Mouse (Mus musculus) embryonic facial prominence, embryonic 10.5 days (tissue): ENCODE data around the gene Tfcp2. TPM values are rescaled to one million over a fixed set of nuclear protein-coding genes. Genes with fewer than 3 reads are reported as not detected.
"Not testable (repeated sequence)": the region's sequence is repeated elsewhere in the genome, so short reads cannot be mapped to it uniquely, and the experiment has no call there.

Source experiments
- DNase-seq: peaks from one replicate; pipeline ENCODE4 v3.0.0-alpha.2; 2017; ENCODE audit warnings: low spot score
- H3K27ac ChIP-seq: fragments of 300-500 bp; sonication (generic); replicated peaks from 2 replicates; pipeline ENCODE4 v1.5.1; 2016; ENCODE audit warnings: mild to moderate bottlenecking
- H3K27me3 ChIP-seq: fragments of 300-500 bp; sonication (generic); replicated peaks from 2 replicates; pipeline ENCODE4 v1.6.1; 2016; ENCODE audit warnings: low read depth, mild to moderate bottlenecking; ENCODE audit not compliant: poor library complexity, severe bottlenecking
- H3K36me3 ChIP-seq: fragments of 300-500 bp; sonication (generic); replicated peaks from 2 replicates; pipeline ENCODE4 v1.6.1; 2016; ENCODE audit warnings: mild to moderate bottlenecking, moderate library complexity
- H3K4me1 ChIP-seq: fragments of 300-500 bp; sonication (generic); 2 replicates; pipeline ENCODE4 v1.6.1; 2016
- H3K4me3 ChIP-seq: fragments of 300-500 bp; sonication (generic); 2 replicates; pipeline ENCODE4 v1.5.1; 2016; ENCODE audit warnings: mild to moderate bottlenecking, moderate library complexity
- H3K9me3 ChIP-seq: fragments of 300-500 bp; sonication (generic); 2 replicates; pipeline ENCODE4 v1.6.1; 2016; ENCODE audit warnings: mild to moderate bottlenecking
- WGBS: fragments of 180-500 bp; shearing (Covaris S2); methylation state at CpG from one replicate; pipeline ENCODE4 v1.1.7; 2016; 5-methylcytosine and 5-hydroxymethylcytosine counted together
- polyA plus RNA-seq: library from polyadenylated mRNA; unstranded; fragments of >200 nt; fragmentation: Nextera tagmentation; extraction: Ambion mirVana; gene quantifications from 2 replicates; pipeline ENCODE4 v1.2.1, GENCODE M21; 2016

Tfcp2 gene
- polyA plus RNA-seq, 1 experiment from 2014 or later, result 38.2 TPM

GRCm38 (mm10) chr15:100499506-100499905, 52.3 kb downstream of the Tfcp2 start:
- not testable (repeated sequence) for H3K4me3 ChIP-seq, H3K9me3 ChIP-seq, DNase-seq, H3K4me1 ChIP-seq, H3K27ac ChIP-seq, H3K27me3 ChIP-seq
- H3K36me3 ChIP-seq, result peaks cover 17% of the 10 kb centered on the region
- 90% methylated on average over 8 of the region's 8 CpGs for WGBS

GRCm38 (mm10) chr15:100495102-100495501, 56.7 kb downstream of the Tfcp2 start, which contains the start of gene Csrnp2:
Gene Csrnp2, minus strand, starts transcription at chr15:100495488.
- Histone ChIP-seq H3K27me3 (no peaks in the 10 kb centered on the region), H3K27ac (peak within 1 kb of the TSS; percentile 98), H3K4me3 (peak within 1 kb of the TSS; percentile 84), H3K36me3 (no peaks in the 10 kb centered on the region; the same call in 1 of the 2 replicates), H3K4me1 (peaks cover 42% of the 10 kb centered on the region), H3K9me3 (no peaks in the 10 kb centered on the region)
- 0% methylated on average over 40 of the region's 40 CpGs for WGBS
- DNase-seq, result peak; percentile 97

- Histone ChIP-seq H3K27me3 (no peaks in the 10 kb centered on the region), H3K4me1 (peaks cover 46% of the 10 kb centered on the region), H3K9me3 (no peaks in the 10 kb centered on the region), H3K36me3 (peaks cover 2% of the 10 kb centered on the region), H3K27ac (peak overlapping the region; percentile 98), H3K4me3 (peak overlapping the region; percentile 84)
- DNase-seq, result no peak
- WGBS, result under 1% methylated on average over 29 of the region's 29 CpGs
Measured at GRCm38 (mm10) chr15:100494647-100495046, 57.2 kb downstream of the Tfcp2 start.

GRCm38 (mm10) chr15:100491966-100492365, 59.8 kb downstream of the Tfcp2 start:
- no peaks in the 10 kb centered on the region for H3K27me3 ChIP-seq
- no peak for DNase-seq
- H3K4me3 ChIP-seq, result no peak overlapping the region
- peaks cover 61% of the 10 kb centered on the region for H3K4me1 ChIP-seq
- H3K36me3 ChIP-seq, result peaks cover 29% of the 10 kb centered on the region
- H3K27ac ChIP-seq, result no peak overlapping the region
- no peaks in the 10 kb centered on the region for H3K9me3 ChIP-seq
- WGBS, result 91% methylated on average over 9 of the region's 9 CpGs

GRCm38 (mm10) chr15:100489263-100489662, 62.5 kb downstream of the Tfcp2 start:
- DNase-seq, result no peak
- H3K27ac ChIP-seq, result no peak overlapping the region; the same call in 1 of the 2 replicates
- H3K9me3 ChIP-seq, result no peaks in the 10 kb centered on the region
- no peaks in the 10 kb centered on the region for H3K27me3 ChIP-seq
- H3K4me3 ChIP-seq, result no peak overlapping the region
- 88% methylated on average over 15 of the region's 15 CpGs for WGBS
- peaks cover 56% of the 10 kb centered on the region for H3K36me3 ChIP-seq
- H3K4me1 ChIP-seq, result peaks cover 74% of the 10 kb centered on the region

GRCm38 (mm10) chr15:100488297-100488696, 63.5 kb downstream of the Tfcp2 start:
- peaks cover 64% of the 10 kb centered on the region for H3K4me1 ChIP-seq
- H3K27me3 ChIP-seq, H3K4me3 ChIP-seq, H3K27ac ChIP-seq, H3K9me3 ChIP-seq, DNase-seq: not testable (repeated sequence)
- peaks cover 66% of the 10 kb centered on the region for H3K36me3 ChIP-seq
- 88% methylated on average over 1 of the region's 1 CpGs for whole genome bisulfite sequencing

GRCm38 (mm10) chr15:100487050-100487449, 64.8 kb downstream of the Tfcp2 start:
- H3K4me3 ChIP-seq, result no peak overlapping the region
- WGBS, result 91% methylated on average over 2 of the region's 2 CpGs
- H3K27me3 ChIP-seq, result no peaks in the 10 kb centered on the region
- no peak for DNase-seq
- peaks cover 51% of the 10 kb centered on the region for H3K4me1 ChIP-seq
- H3K27ac ChIP-seq, result no peak overlapping the region
- peaks cover 78% of the 10 kb centered on the region for H3K36me3 ChIP-seq
- no peaks in the 10 kb centered on the region for H3K9me3 ChIP-seq

- peak; percentile 53 for DNase-seq
- 27% methylated on average over 7 of the region's 7 CpGs for WGBS
- Histone ChIP-seq H3K36me3 (peaks cover 84% of the 10 kb centered on the region), H3K4me1 (peaks cover 47% of the 10 kb centered on the region), H3K27ac (0 out of 2 replicates have a peak overlapping the region, but pooled peaks have one; percentile 8), H3K4me3 (no peak overlapping the region), H3K27me3 (no peaks in the 10 kb centered on the region), H3K9me3 (no peaks in the 10 kb centered on the region)
Measured at GRCm38 (mm10) chr15:100486450-100486849, 65.4 kb downstream of the Tfcp2 start.

GRCm38 (mm10) chr15:100485576-100485975, 66.2 kb downstream of the Tfcp2 start:
- Histone ChIP-seq H3K4me3 (no peak overlapping the region), H3K9me3 (no peaks in the 10 kb centered on the region), H3K27ac (no peak overlapping the region), H3K4me1 (peaks cover 38% of the 10 kb centered on the region), H3K27me3 (no peaks in the 10 kb centered on the region), H3K36me3 (peaks cover 93% of the 10 kb centered on the region)
- DNase-seq, result no peak
- 86% methylated on average over 3 of the region's 3 CpGs for WGBS

- no peak overlapping the region for H3K4me3 ChIP-seq
- H3K27ac ChIP-seq, result no peak overlapping the region
- H3K27me3 ChIP-seq, result no peaks in the 10 kb centered on the region
- no peak for DNase-seq
- H3K4me1 ChIP-seq, result no peaks in the 10 kb centered on the region
- H3K36me3 ChIP-seq, result peaks cover 99% of the 10 kb centered on the region
- H3K9me3 ChIP-seq, result no peaks in the 10 kb centered on the region
- WGBS, result 80% methylated on average over 4 of the region's 4 CpGs
Measured at GRCm38 (mm10) chr15:100478925-100479324, 72.9 kb downstream of the Tfcp2 start.

- peaks cover 98% of the 10 kb centered on the region for H3K36me3 ChIP-seq
- H3K27me3 ChIP-seq, result no peaks in the 10 kb centered on the region
- H3K9me3 ChIP-seq, result no peaks in the 10 kb centered on the region
- no peak overlapping the region for H3K27ac ChIP-seq
- 88% methylated on average over 10 of the region's 10 CpGs for WGBS
- H3K4me3 ChIP-seq, result no peak overlapping the region
- no peaks in the 10 kb centered on the region for H3K4me1 ChIP-seq
- no peak for DNase-seq
Measured at GRCm38 (mm10) chr15:100478351-100478750, 73.5 kb downstream of the Tfcp2 start.

- Histone ChIP-seq H3K36me3 (peaks cover 83% of the 10 kb centered on the region), H3K9me3 (no peaks in the 10 kb centered on the region), H3K4me3 (no peak overlapping the region), H3K4me1 (peaks cover 14% of the 10 kb centered on the region), H3K27me3 (no peaks in the 10 kb centered on the region), H3K27ac (no peak overlapping the region)
- DNase-seq, result no peak
- WGBS, result 80% methylated on average over 7 of the region's 7 CpGs
Measured at GRCm38 (mm10) chr15:100473926-100474503, 77.8 kb downstream of the Tfcp2 start.

- no peaks in the 10 kb centered on the region for H3K9me3 ChIP-seq
- peaks cover 44% of the 10 kb centered on the region for H3K36me3 ChIP-seq
- H3K27me3 ChIP-seq, result no peaks in the 10 kb centered on the region
- H3K27ac ChIP-seq, result no peak overlapping the region
- 68% methylated on average over 10 of the region's 10 CpGs for WGBS
- peak overlapping the region; percentile 86 for H3K4me3 ChIP-seq
- no peak for DNase-seq
- H3K4me1 ChIP-seq, result peaks cover 29% of the 10 kb centered on the region
Measured at GRCm38 (mm10) chr15:100470037-100470436, 81.8 kb downstream of the Tfcp2 start.
